Mouse (Mus musculus) cerebellum, adult 2 months (tissue): ENCODE data around the gene Cyp1a1.

Experiments used
- CTCF ChIP-seq: fragments of 200-500 bp; IDR thresholded peaks from 2 replicates; pipeline ENCODE4 v1.5.1; 2011; ENCODE audit warnings: low read depth, mild to moderate bottlenecking, control low read depth, low read length, moderate library complexity, borderline replicate concordance; ENCODE audit not compliant: insufficient read depth
- POLR2A ChIP-seq: fragments of 200-500 bp; IDR thresholded peaks from 2 replicates; pipeline ENCODE4 v1.6.1; 2011; ENCODE audit warnings: low read length, control low read depth, borderline replicate concordance; ENCODE audit not compliant: insufficient read depth

- no peak for TF ChIP-seq CTCF
- TF ChIP-seq POLR2A, result no peak
These were observed 52.1 kb downstream of the Cyp1a1 start for GRCm38 (mm10) chr9:57739863-57740262.
